Mouse (Mus musculus) limb, embryonic 12.5 days (tissue): ENCODE results near the gene Urad. TPM values are rescaled to one million over a fixed set of nuclear protein-coding genes. Genes with fewer than 3 reads are reported as not detected.
A peak's percentile ranks its signal among the peaks of the same experiment; 100 is the strongest.

Source experiments
- ATAC-seq: fragments of 200-750 bp; cut with Nextera tagmentation; 2 replicates; pipeline ENCODE4 v1.8.0; 2017; ENCODE audit warnings: low read depth, moderate TSS enrichment; ENCODE audit not compliant: insufficient number of reproducible peaks, insufficient read depth, low FRiP score, low TSS enrichment
- H3K27ac ChIP-seq: fragments of 300-500 bp; sonication (generic); 2 replicates; pipeline ENCODE4 v1.5.1; 2016; ENCODE audit warnings: mild to moderate bottlenecking, moderate library complexity
- H3K27me3 ChIP-seq: fragments of 300-500 bp; sonication (generic); 2 replicates; pipeline ENCODE4 v1.6.1; 2016; ENCODE audit warnings: mild to moderate bottlenecking, moderate library complexity
- H3K36me3 ChIP-seq: fragments of 300-500 bp; sonication (generic); 2 replicates; pipeline ENCODE4 v1.6.1; 2016; ENCODE audit warnings: mild to moderate bottlenecking, moderate library complexity
- H3K4me1 ChIP-seq: fragments of 300-500 bp; sonication (generic); replicated peaks from 2 replicates; pipeline ENCODE4 v1.6.1; 2016
- H3K4me2 ChIP-seq: fragments of 300-500 bp; sonication (generic); 2 replicates; pipeline ENCODE4 v1.6.1; 2016; ENCODE audit warnings: mild to moderate bottlenecking, moderate library complexity
- H3K4me3 ChIP-seq: fragments of 300-500 bp; sonication (generic); replicated peaks from 2 replicates; pipeline ENCODE4 v1.5.1; 2016; ENCODE audit warnings: mild to moderate bottlenecking
- H3K9ac ChIP-seq: fragments of 300-500 bp; sonication (generic); replicated peaks from 2 replicates; pipeline ENCODE4 v1.6.1; 2016; ENCODE audit warnings: mild to moderate bottlenecking, moderate library complexity
- H3K9me3 ChIP-seq: fragments of 300-500 bp; sonication (generic); 2 replicates; pipeline ENCODE4 v1.6.1; 2016; ENCODE audit warnings: mild to moderate bottlenecking, moderate library complexity
- WGBS: fragments of 180-500 bp; shearing (Covaris S2); methylation state at CpG from one replicate; pipeline ENCODE4 v1.1.7; 2016; 5-methylcytosine and 5-hydroxymethylcytosine counted together
- polyA plus RNA-seq: library from polyadenylated mRNA; unstranded; fragments of >200 nt; fragmentation: Nextera tagmentation; extraction: Ambion mirVana; gene quantifications from 2 replicates; pipeline ENCODE4 v1.2.1, GENCODE M21; 2016

The Urad gene
- polyA plus RNA-seq, 1 experiment from 2014 or later: not detected

DNA sequence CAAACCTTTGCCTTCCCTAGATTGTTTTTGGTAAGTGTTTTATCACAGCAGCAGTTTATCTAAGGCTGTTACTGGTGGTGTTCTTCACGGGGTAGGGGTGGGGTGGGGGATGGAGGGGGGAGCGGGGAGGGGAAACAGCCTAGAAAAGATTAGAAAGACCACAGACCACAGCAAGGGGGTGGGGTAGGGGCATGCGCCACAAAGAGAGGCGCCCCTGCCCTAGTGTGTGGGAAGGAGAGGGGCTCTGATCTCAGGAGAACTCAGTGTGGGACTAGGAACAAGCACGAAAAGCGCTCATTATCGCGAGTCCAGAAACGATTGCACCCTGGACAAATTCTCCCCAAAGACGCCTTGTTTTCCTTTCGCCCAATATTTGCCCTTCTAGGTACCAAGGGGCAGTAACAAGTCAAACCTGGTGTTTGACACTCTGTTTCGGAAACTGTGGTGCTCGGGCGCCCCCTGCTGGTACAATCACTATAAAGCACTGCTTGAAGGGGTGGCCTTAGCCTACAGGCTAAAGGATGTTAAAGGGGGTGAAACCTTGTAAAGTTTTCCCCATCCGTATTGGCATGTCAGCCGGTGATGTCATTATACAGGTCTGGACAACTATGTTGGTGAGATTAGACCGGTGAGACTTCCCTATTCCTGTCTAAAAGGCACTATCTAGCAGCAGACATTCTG lies 1.1 kb upstream of the Urad start:
- no peak for ATAC-seq
- WGBS: 13% methylated on average over 17 of the region's 17 CpGs
- peaks cover 45% of the 10 kb centered on the region for H3K27me3 ChIP-seq
- H3K27ac ChIP-seq: no peak overlapping the region
- no peaks in the 10 kb centered on the region for H3K36me3 ChIP-seq
- no peak overlapping the region for H3K4me3 ChIP-seq
- no peak overlapping the region for H3K4me2 ChIP-seq
- H3K4me1 ChIP-seq: no peaks in the 10 kb centered on the region
- H3K9me3 ChIP-seq: no peaks in the 10 kb centered on the region; the same call in 1 of the 2 replicates
- no peak overlapping the region for H3K9ac ChIP-seq

- Histone ChIP-seq H3K4me3 (no peak overlapping the region), H3K9me3 (no peaks in the 10 kb centered on the region), H3K27me3 (peaks cover 82% of the 10 kb centered on the region), H3K36me3 (no peaks in the 10 kb centered on the region), H3K9ac (no peak overlapping the region), H3K27ac (no peak overlapping the region), H3K4me1 (0 out of 2 replicates have a peak, but pooled peaks cover 6% of the 10 kb centered on the region), H3K4me2 (no peak overlapping the region)
- no peak for ATAC-seq
Measured at GRCm38 (mm10) chr5:147319653-147320052, 2.6 kb downstream of the Urad start.

GRCm38 (mm10) chr5:147317991-147318390 lies 4.2 kb downstream of the Urad start:
- Histone ChIP-seq H3K4me3 (no peak overlapping the region), H3K4me1 (0 out of 2 replicates have a peak, but pooled peaks cover 6% of the 10 kb centered on the region), H3K27ac (no peak overlapping the region), H3K9me3 (no peaks in the 10 kb centered on the region), H3K27me3 (peaks cover 95% of the 10 kb centered on the region), H3K4me2 (no peak overlapping the region), H3K36me3 (no peaks in the 10 kb centered on the region), H3K9ac (no peak overlapping the region)
- no peak for ATAC-seq
- 34% methylated on average over 7 of the region's 7 CpGs for WGBS

- Histone ChIP-seq H3K4me2 (no peak overlapping the region), H3K9ac (no peak overlapping the region), H3K36me3 (no peaks in the 10 kb centered on the region), H3K4me3 (no peak overlapping the region), H3K27ac (no peak overlapping the region), H3K4me1 (0 out of 2 replicates have a peak, but pooled peaks cover 6% of the 10 kb centered on the region), H3K27me3 (peaks cover 95% of the 10 kb centered on the region), H3K9me3 (no peaks in the 10 kb centered on the region)
- WGBS: 6% methylated on average over 6 of the region's 7 CpGs
- ATAC-seq: no peak
Measured at GRCm38 (mm10) chr5:147317321-147317720, 4.9 kb downstream of the Urad start.

GRCm38 (mm10) chr5:147315432-147316075 lies 6.7 kb downstream of the Urad start:
- Histone ChIP-seq H3K4me3 (no peak overlapping the region), H3K4me2 (no peak overlapping the region), H3K27ac (no peak overlapping the region), H3K9me3 (no peaks in the 10 kb centered on the region), H3K9ac (no peak overlapping the region), H3K4me1 (0 out of 2 replicates have a peak, but pooled peaks cover 6% of the 10 kb centered on the region), H3K27me3 (peaks cover 95% of the 10 kb centered on the region), H3K36me3 (no peaks in the 10 kb centered on the region)
- ATAC-seq: no peak
- WGBS: 1% methylated on average over 25 of the region's 25 CpGs

GRCm38 (mm10) chr5:147314646-147315431 lies 7.4 kb downstream of the Urad start:
- Histone ChIP-seq H3K27me3 (peaks cover 95% of the 10 kb centered on the region), H3K4me1 (0 out of 2 replicates have a peak, but pooled peaks cover 6% of the 10 kb centered on the region), H3K27ac (no peak overlapping the region), H3K9ac (no peak overlapping the region), H3K36me3 (no peaks in the 10 kb centered on the region), H3K4me3 (no peak overlapping the region), H3K9me3 (no peaks in the 10 kb centered on the region), H3K4me2 (no peak overlapping the region)
- under 1% methylated on average over 39 of the region's 39 CpGs for WGBS
- no peak for ATAC-seq

DNA sequence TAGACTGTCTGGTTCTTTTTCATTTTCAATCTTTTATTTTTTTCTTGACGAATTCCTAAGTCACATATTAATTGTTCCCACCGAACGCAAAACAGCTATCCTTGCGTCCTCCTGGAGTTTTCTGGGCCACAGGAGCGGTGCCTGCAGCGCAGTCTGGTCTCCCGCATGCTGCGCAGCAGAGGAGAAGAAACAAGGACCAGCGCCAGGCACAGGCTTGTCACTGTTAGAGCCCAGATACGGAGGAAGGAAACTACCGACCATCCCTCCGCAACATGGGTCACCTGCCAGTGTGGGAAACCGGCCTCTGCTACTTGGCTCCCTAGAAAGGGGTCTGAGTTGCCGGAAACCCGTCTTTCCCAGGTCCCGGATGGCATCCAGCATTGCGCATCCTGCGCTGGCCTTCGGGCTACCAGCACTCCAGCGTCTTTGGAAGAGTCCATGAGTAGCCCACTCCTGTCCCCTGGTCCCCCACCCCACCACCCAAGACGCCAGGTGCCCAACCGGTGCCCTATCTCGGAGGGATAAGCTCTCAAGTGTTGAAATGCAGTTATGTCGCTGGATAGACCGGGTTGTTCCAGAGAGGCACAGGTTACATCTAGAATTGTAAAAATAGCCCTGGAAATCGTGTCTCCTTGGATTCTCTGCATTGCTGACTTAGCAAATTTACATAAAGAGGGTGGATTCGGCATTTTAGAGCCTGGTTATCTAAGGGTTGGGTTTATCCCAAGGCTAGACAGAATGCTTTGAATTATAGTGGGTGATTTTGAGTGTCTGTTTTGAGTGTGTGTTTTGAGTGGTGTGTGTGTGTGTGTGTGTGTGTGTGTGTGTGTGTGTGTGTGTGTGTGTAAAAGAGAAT lies 9.2 kb downstream of the Urad start:
- Histone ChIP-seq H3K9me3 (no peaks in the 10 kb centered on the region), H3K4me1 (peaks cover 6% of the 10 kb centered on the region; the same call in 1 of the 2 replicates), H3K4me3 (no peak overlapping the region), H3K9ac (no peak overlapping the region), H3K27ac (no peak overlapping the region), H3K27me3 (peaks cover 100% of the 10 kb centered on the region), H3K4me2 (no peak overlapping the region), H3K36me3 (no peaks in the 10 kb centered on the region)
- WGBS: 2% methylated on average over 27 of the region's 27 CpGs
- no peak for ATAC-seq

- Histone ChIP-seq H3K9me3 (no peaks in the 10 kb centered on the region), H3K9ac (no peak overlapping the region), H3K36me3 (no peaks in the 10 kb centered on the region), H3K4me1 (peaks cover 24% of the 10 kb centered on the region), H3K27ac (no peak overlapping the region), H3K4me2 (no peak overlapping the region), H3K4me3 (no peak overlapping the region), H3K27me3 (peaks cover 100% of the 10 kb centered on the region)
- 5% methylated on average over 2 of the region's 2 CpGs for WGBS
- no peak for ATAC-seq
Measured at GRCm38 (mm10) chr5:147309786-147310185, 12.5 kb downstream of the Urad start.

- H3K4me2 ChIP-seq: no peak overlapping the region
- no peak for ATAC-seq
- 8% methylated on average over 9 of the region's 9 CpGs for WGBS
- H3K9ac ChIP-seq: no peak overlapping the region
- no peak overlapping the region for H3K4me3 ChIP-seq
- no peak overlapping the region for H3K27ac ChIP-seq
- peaks cover 100% of the 10 kb centered on the region for H3K27me3 ChIP-seq
- H3K9me3 ChIP-seq: no peaks in the 10 kb centered on the region
- H3K4me1 ChIP-seq: peaks cover 32% of the 10 kb centered on the region
- no peaks in the 10 kb centered on the region for H3K36me3 ChIP-seq
Measured at GRCm38 (mm10) chr5:147308451-147308850, 13.8 kb downstream of the Urad start.

- Histone ChIP-seq H3K4me3 (no peak overlapping the region), H3K9ac (no peak overlapping the region), H3K4me1 (peaks cover 32% of the 10 kb centered on the region), H3K36me3 (no peaks in the 10 kb centered on the region), H3K9me3 (no peaks in the 10 kb centered on the region), H3K4me2 (peak overlapping the region; percentile 42; the same call in 1 of the 2 replicates), H3K27ac (no peak overlapping the region), H3K27me3 (peaks cover 100% of the 10 kb centered on the region)
- no peak for ATAC-seq
- 1% methylated on average over 12 of the region's 12 CpGs for WGBS
Measured at GRCm38 (mm10) chr5:147307398-147307785, 14.8 kb downstream of the Urad start.
